Mouse (Mus musculus) forebrain, embryonic 13.5 days (tissue): ENCODE measurements at regions not wholly inside any gene's neighbourhood (a gene's known extent, or its start where the extent isn't known, plus 50 kb on each side); places are given as distances from the start of the nearest gene placed in this dataset.

Experiments used
- ATAC-seq: fragments of 200-750 bp; cut with Nextera tagmentation; 2 replicates; pipeline ENCODE4 v1.8.0; 2017
- H3K27ac ChIP-seq: fragments of 300-500 bp; sonication (generic); 2 replicates; pipeline ENCODE4 v1.5.1; 2015; ENCODE audit warnings: inconsistent platforms, mild to moderate bottlenecking, moderate library complexity
- H3K27me3 ChIP-seq: fragments of 300-500 bp; sonication (generic); 2 replicates; pipeline ENCODE4 v1.6.1; 2015; ENCODE audit warnings: mild to moderate bottlenecking, inconsistent platforms
- H3K36me3 ChIP-seq: fragments of 300-500 bp; sonication (generic); 2 replicates; pipeline ENCODE4 v1.6.1; 2015; ENCODE audit warnings: mild to moderate bottlenecking, inconsistent platforms; ENCODE audit not compliant: poor library complexity, severe bottlenecking
- H3K4me1 ChIP-seq: fragments of 300-500 bp; sonication (generic); 2 replicates; pipeline ENCODE4 v1.6.1; 2015; ENCODE audit warnings: inconsistent platforms
- H3K4me2 ChIP-seq: fragments of 300-500 bp; sonication (generic); 2 replicates; pipeline ENCODE4 v1.6.1; 2015; ENCODE audit warnings: inconsistent platforms, mild to moderate bottlenecking, moderate library complexity
- H3K4me3 ChIP-seq: fragments of 300-500 bp; sonication (generic); 2 replicates; pipeline ENCODE4 v1.5.1; 2015; ENCODE audit warnings: mild to moderate bottlenecking, inconsistent platforms
- H3K9ac ChIP-seq: fragments of 300-500 bp; sonication (generic); 2 replicates; pipeline ENCODE4 v1.6.1; 2015; ENCODE audit warnings: mild to moderate bottlenecking, inconsistent platforms
- H3K9me3 ChIP-seq: fragments of 300-500 bp; sonication (generic); replicated peaks from 2 replicates; pipeline ENCODE4 v1.6.1; 2016; ENCODE audit warnings: inconsistent platforms
- WGBS: fragments of 180-500 bp; shearing (Covaris S2); methylation state at CpG from one replicate; pipeline ENCODE4 v1.1.7; 2015; 5-methylcytosine and 5-hydroxymethylcytosine counted together

DNA sequence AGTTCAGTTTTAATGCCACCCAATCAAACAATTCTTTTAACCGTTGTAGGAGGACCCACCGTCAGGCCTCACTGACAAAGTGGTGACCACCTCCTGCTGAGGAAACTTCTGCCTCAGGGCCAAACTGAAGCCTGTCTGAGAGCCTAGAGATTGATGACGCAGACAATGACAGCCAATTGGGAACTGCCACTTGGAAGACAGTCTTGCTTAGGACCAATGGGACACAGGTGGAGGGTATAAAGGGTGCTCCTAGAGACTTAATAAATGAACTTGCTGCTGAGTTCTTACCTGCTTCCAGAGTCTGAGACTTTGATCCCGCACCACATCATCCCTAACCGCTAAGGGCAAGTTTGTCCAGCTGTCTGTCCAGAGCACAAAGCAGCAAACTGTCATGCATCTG is 80.0 kb downstream of the Tbx4 start:
- H3K9ac ChIP-seq = no peak overlapping the region
- H3K27me3 ChIP-seq = no peaks in the 10 kb centered on the region; the same call in 1 of the 2 replicates
- WGBS = 77% methylated on average over 5 of the region's 5 CpGs
- no peaks in the 10 kb centered on the region for H3K4me1 ChIP-seq
- H3K36me3 ChIP-seq = no peaks in the 10 kb centered on the region
- no peak overlapping the region for H3K4me2 ChIP-seq
- no peak for ATAC-seq
- H3K9me3 ChIP-seq = no peaks in the 10 kb centered on the region
- no peak overlapping the region for H3K4me3 ChIP-seq
- no peak overlapping the region for H3K27ac ChIP-seq

- Histone ChIP-seq H3K4me2 (no peak overlapping the region), H3K4me1 (no peaks in the 10 kb centered on the region), H3K27me3 (peaks cover 4% of the 10 kb centered on the region; the same call in 1 of the 2 replicates), H3K4me3 (no peak overlapping the region), H3K9ac (no peak overlapping the region), H3K27ac (no peak overlapping the region), H3K9me3 (no peaks in the 10 kb centered on the region), H3K36me3 (no peaks in the 10 kb centered on the region)
- ATAC-seq = no peak
- 79% methylated on average over 2 of the region's 2 CpGs for WGBS
These were observed 84.1 kb downstream of the Tbx4 start for GRCm38 (mm10) chr11:85970287-85970686.

DNA sequence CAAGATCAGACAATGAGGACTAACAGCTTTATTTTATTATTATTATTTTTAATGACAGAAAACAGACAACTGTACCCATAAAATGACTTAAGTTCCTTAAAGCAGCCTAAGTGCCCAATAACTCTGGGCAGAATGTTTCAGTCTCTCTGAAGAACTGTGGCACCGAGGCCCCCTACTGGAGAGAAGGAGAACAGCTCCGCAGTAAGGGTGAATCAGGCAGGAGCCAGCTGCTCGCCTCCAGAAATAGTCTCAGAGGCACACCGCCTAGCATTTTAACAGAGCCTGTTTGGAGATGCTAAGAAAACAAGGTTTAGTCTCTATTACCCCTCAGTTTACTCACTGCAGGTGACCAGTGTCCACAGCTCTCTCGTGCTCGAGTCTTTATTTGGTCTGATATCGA is 86.2 kb downstream of the Tbx4 start:
- Histone ChIP-seq H3K36me3 (no peaks in the 10 kb centered on the region), H3K4me2 (no peak overlapping the region), H3K9me3 (no peaks in the 10 kb centered on the region), H3K4me1 (no peaks in the 10 kb centered on the region), H3K27ac (no peak overlapping the region), H3K27me3 (peaks cover 4% of the 10 kb centered on the region; the same call in 1 of the 2 replicates), H3K9ac (no peak overlapping the region), H3K4me3 (no peak overlapping the region)
- WGBS = 25% methylated on average over 7 of the region's 7 CpGs
- peak; percentile 45; the same call in 1 of the 2 replicates for ATAC-seq

- Histone ChIP-seq H3K4me1 (no peaks in the 10 kb centered on the region), H3K4me3 (no peak overlapping the region), H3K36me3 (no peaks in the 10 kb centered on the region), H3K9ac (no peak overlapping the region), H3K27ac (no peak overlapping the region), H3K9me3 (no peaks in the 10 kb centered on the region), H3K4me2 (no peak overlapping the region), H3K27me3 (peaks cover 4% of the 10 kb centered on the region; the same call in 1 of the 2 replicates)
- 75% methylated on average over 5 of the region's 5 CpGs for WGBS
- ATAC-seq = no peak
These were observed 87.5 kb downstream of the Tbx4 start for GRCm38 (mm10) chr11:85973736-85974135.

DNA sequence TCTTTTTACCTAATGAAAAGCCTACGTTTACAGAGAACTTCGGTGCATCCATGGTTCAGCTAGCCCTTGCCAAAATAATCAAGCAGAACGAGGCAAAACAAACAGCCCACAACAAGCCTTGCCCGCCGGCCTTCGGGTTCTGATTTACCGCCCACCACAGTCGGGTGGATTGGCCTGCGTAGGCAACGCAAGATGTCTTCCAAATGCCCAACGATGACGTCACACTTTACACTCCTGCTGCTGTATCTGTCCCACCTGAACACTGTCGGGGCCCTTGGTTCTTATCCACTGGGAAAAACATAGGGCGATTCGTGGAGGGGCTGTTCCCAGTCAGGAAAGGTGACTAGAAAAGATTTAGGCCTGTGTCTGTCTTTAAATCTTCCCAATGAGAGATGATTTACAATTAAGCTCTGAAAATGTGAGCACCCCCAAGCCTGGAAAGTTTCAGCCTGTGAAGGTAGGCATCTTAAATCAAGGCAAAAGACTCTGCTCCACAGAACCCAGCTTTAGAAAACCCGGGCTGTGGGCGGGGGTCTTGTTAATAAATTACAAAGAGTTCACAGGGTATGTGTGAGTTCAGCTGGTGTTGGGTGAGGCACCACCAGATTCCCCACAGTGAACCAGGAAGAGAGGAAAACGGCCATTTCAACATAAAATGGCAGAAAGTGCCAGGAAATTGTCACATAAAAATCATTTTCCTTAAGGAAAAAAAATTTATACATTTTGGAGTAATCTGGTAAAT is 90.6 kb downstream of the Tbx4 start:
- no peak for ATAC-seq
- no peaks in the 10 kb centered on the region for H3K9me3 ChIP-seq
- H3K27me3 ChIP-seq = 0 out of 2 replicates have a peak, but pooled peaks cover 4% of the 10 kb centered on the region
- H3K27ac ChIP-seq = no peak overlapping the region
- no peaks in the 10 kb centered on the region for H3K4me1 ChIP-seq
- no peak overlapping the region for H3K9ac ChIP-seq
- H3K4me3 ChIP-seq = no peak overlapping the region
- H3K36me3 ChIP-seq = no peaks in the 10 kb centered on the region
- 86% methylated on average over 18 of the region's 18 CpGs for WGBS
- H3K4me2 ChIP-seq = no peak overlapping the region

GRCm38 (mm10) chr11:85980388-85980787 is 94.2 kb downstream of the Tbx4 start:
- H3K4me3 ChIP-seq = no peak overlapping the region
- H3K4me1 ChIP-seq = no peaks in the 10 kb centered on the region
- 80% methylated on average over 11 of the region's 11 CpGs for WGBS
- no peak for ATAC-seq
- H3K4me2 ChIP-seq = no peak overlapping the region
- no peak overlapping the region for H3K9ac ChIP-seq
- no peak overlapping the region for H3K27ac ChIP-seq
- no peaks in the 10 kb centered on the region for H3K9me3 ChIP-seq
- no peaks in the 10 kb centered on the region for H3K36me3 ChIP-seq
- no peaks in the 10 kb centered on the region for H3K27me3 ChIP-seq

DNA sequence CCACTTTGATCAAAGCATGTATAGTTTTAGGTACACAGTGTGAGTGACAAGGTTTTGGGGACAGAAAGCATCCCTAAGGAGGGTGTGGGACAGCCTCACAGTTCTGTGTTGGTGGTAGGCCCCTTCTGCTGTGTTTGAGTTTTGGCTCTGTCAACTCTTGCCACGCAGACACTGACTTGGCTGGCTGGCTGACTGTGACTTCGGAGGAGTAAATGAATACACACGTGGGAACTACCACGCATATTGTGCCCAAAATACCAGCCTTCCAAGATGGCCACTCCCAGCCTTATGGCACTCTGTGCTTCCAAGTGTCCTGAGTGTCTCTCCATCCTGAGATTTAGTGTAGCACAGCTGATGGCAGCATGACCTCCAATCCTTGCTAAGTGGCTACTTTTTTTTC is 95.3 kb downstream of the Tbx4 start:
- no peaks in the 10 kb centered on the region for H3K4me1 ChIP-seq
- no peak overlapping the region for H3K4me2 ChIP-seq
- no peak overlapping the region for H3K9ac ChIP-seq
- 87% methylated on average over 4 of the region's 4 CpGs for WGBS
- H3K4me3 ChIP-seq = no peak overlapping the region
- no peaks in the 10 kb centered on the region for H3K36me3 ChIP-seq
- H3K9me3 ChIP-seq = no peaks in the 10 kb centered on the region
- H3K27ac ChIP-seq = no peak overlapping the region
- ATAC-seq = no peak
- H3K27me3 ChIP-seq = no peaks in the 10 kb centered on the region

DNA sequence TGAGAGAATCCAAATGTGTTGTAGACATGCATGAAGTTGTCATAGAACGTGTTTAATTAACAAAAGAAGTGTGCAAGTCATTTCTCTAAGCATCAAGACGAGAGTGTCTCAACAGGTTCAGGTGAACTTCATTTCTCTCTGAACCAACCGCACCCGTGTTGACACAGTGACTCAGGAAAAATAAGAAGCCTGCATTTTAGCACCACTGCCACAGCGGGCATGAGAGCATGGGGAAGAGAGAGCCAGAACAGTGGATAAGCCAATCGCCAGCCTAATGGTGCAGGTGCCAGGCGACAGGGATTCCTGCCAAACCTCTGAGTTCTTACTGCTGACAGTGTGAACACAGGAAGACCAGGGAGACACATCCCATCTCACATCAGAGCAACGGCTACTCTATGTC is 100.1 kb downstream of the Tbx4 start:
- 90% methylated on average over 8 of the region's 8 CpGs for WGBS
- peaks cover 12% of the 10 kb centered on the region; the same call in 1 of the 2 replicates for H3K27me3 ChIP-seq

GRCm38 (mm10) chr11:85987181-85987580 is 101.0 kb downstream of the Tbx4 start:
- H3K9ac ChIP-seq = no peak overlapping the region
- H3K4me2 ChIP-seq = no peak overlapping the region
- H3K9me3 ChIP-seq = no peaks in the 10 kb centered on the region
- no peaks in the 10 kb centered on the region for H3K36me3 ChIP-seq
- no peak overlapping the region for H3K27ac ChIP-seq
- 97% methylated on average over 2 of the region's 2 CpGs for WGBS
- no peak overlapping the region for H3K4me3 ChIP-seq
- H3K4me1 ChIP-seq = peaks cover 11% of the 10 kb centered on the region
- H3K27me3 ChIP-seq = peaks cover 12% of the 10 kb centered on the region; the same call in 1 of the 2 replicates
- ATAC-seq = no peak

More for the DNA sequence above, 100.1 kb downstream of the Tbx4 start:
- no peak overlapping the region for H3K9ac ChIP-seq
- no peak overlapping the region for H3K4me3 ChIP-seq
- no peak for ATAC-seq
- no peak overlapping the region for H3K4me2 ChIP-seq
- no peaks in the 10 kb centered on the region for H3K36me3 ChIP-seq
- H3K27ac ChIP-seq = no peak overlapping the region
- no peaks in the 10 kb centered on the region for H3K9me3 ChIP-seq
- H3K4me1 ChIP-seq = peaks cover 11% of the 10 kb centered on the region

- no peak overlapping the region for H3K27ac ChIP-seq
- WGBS = 9% methylated on average over 10 of the region's 10 CpGs
- peak overlapping the region; percentile 53 for H3K4me2 ChIP-seq
- H3K4me1 ChIP-seq = peaks cover 11% of the 10 kb centered on the region
- H3K27me3 ChIP-seq = peaks cover 12% of the 10 kb centered on the region; the same call in 1 of the 2 replicates
- no peaks in the 10 kb centered on the region for H3K36me3 ChIP-seq
- H3K9ac ChIP-seq = peak overlapping the region; percentile 22; the same call in 1 of the 2 replicates
- no peaks in the 10 kb centered on the region for H3K9me3 ChIP-seq
- ATAC-seq = no peak
- peak overlapping the region; percentile 20 for H3K4me3 ChIP-seq
These were observed 103.3 kb downstream of the Tbx4 start for GRCm38 (mm10) chr11:85989536-85989935.

- WGBS = 7% methylated on average over 12 of the region's 12 CpGs
- Histone ChIP-seq H3K9ac (peak overlapping the region; percentile 22; the same call in 1 of the 2 replicates), H3K9me3 (no peaks in the 10 kb centered on the region), H3K4me2 (peak overlapping the region; percentile 53), H3K4me1 (peaks cover 16% of the 10 kb centered on the region), H3K36me3 (no peaks in the 10 kb centered on the region), H3K27ac (no peak overlapping the region), H3K4me3 (peak overlapping the region; percentile 20), H3K27me3 (peaks cover 12% of the 10 kb centered on the region; the same call in 1 of the 2 replicates)
- no peak for ATAC-seq
These were observed 103.8 kb downstream of the Tbx4 start for GRCm38 (mm10) chr11:85989940-85990493.

DNA sequence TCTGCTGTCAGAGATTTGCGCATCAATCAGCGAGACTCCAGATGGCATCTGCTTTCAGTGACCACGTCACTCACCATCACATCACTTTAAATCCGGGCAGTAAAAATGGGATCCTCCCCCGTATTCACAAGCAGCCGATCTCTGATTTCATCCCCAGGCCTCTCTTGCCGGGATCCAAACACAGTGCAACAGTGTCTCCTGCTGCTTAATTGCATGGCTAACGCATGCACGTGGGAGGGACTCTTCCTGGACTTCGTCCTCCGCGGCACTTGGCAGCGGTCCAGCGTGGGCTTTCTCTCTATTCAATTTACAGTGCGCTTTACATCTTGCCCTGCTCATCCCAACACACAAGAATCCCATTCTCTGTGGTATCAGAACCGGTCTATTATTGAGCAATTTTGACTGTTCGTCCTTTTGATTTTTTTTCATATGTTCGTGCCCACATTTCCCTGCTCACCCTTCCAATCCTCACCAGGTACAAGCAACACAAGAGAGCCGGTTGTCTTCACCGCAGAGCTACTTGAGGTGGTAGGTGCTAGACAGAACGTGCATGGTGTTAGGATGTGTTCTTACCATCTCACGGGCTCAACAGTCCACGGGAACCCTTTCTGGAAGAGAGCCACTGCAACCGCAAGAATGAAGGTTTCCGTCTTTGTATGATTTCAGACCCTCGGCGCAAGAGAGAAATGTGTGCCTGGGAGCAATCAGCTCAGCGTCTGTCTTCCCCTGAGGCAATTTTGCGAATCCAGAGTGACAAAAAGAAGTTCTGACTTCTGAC is 109.3 kb downstream of the Tbx4 start:
- ATAC-seq = peak; percentile 53; the same call in 1 of the 2 replicates
- H3K27me3 ChIP-seq = peaks cover 6% of the 10 kb centered on the region; the same call in 1 of the 2 replicates
- 30% methylated on average over 29 of the region's 29 CpGs for WGBS

More for the DNA sequence above, 109.3 kb downstream of the Tbx4 start:
- peak overlapping the region; percentile 27 for H3K4me3 ChIP-seq
- H3K4me2 ChIP-seq = peak overlapping the region; percentile 53
- H3K9me3 ChIP-seq = no peaks in the 10 kb centered on the region
- H3K9ac ChIP-seq = peak overlapping the region; percentile 9; the same call in 1 of the 2 replicates
- H3K4me1 ChIP-seq = peaks cover 14% of the 10 kb centered on the region
- 0 out of 2 replicates have a peak overlapping the region, but pooled peaks have one; percentile 3 for H3K27ac ChIP-seq
- H3K36me3 ChIP-seq = no peaks in the 10 kb centered on the region
